Mouse (Mus musculus): ENCODE measurements around the gene Tmc3.

DNA sequence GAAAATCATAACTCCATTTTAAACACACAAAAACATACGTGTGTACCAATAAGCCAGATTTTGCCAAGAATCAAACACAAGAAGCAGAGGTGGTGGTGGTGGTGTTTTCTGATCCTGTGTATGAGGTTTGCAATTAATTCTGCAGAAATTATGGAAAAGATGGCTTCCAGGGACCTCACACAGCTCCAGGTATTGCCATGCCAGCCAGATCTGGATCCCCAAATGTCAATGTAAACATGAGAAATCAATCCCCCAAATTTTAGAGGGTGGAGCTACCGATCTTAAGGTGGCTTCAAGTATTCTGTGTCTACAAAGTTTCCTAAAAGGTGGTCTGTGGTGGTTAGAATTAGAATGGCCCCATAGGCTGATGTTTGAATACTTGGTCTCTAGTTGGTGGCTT, 15.3 kb upstream of the Tmc3 start:
- TF ChIP-seq CTCF (IDR thresholded peaks at IDR 0.05; ENCODE audit: borderline replicate concordance, extremely low read depth, insufficient read depth, insufficient read length), result no peak
- no peak for TF ChIP-seq POLR2A (IDR thresholded peaks at IDR 0.05; ENCODE audit: borderline replicate concordance, extremely low read depth, insufficient read depth, insufficient read length, poor library complexity, severe bottlenecking)
